In the genomic region with DNA sequence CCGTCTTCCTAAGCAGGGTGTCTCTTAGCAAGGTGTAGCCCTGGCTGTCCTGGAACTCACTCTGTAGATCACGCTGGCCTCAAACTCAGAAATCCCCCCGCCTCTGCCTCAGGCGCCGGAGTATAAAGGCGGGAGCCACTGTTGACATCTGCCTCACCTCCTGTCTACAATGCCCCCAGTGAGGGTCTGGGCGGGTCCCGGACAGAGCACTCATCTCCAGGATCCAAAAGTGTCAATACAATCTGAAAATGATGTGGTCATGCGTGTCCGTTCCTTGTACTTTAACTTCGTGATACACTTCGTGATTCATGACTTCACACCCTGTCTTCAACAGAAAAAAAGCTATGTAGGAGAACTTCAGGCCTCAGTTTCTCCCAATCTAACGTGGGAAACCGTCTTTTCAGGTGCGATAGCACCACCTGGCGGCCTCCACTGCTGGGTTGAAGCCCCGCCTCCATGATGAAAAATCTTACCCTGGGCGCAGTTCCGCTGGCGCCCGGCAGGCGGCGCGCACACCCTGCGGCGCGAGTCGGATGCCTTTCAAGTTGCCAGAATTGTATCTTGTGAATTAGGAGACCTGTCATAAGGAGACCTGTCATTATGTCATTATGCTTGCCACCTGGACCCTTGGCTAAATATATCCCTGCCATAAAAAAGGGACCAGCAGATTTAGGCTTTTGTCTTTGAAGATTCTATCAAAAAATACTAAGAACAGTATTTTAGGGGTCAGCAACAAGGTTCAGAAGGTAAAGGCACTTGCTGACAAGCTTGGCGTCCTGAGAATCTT, we compare ENCODE assay signal across 8 mouse cellular contexts. TPM values are rescaled to one million over a fixed set of nuclear protein-coding genes. Genes with fewer than 3 reads are reported as not detected.
A peak's percentile ranks its signal among the peaks of the same experiment; 100 is the strongest.
DNase-seq lines count a peak whose midpoint lies in the region; ATAC-seq lines count a peak whose summit lies in the region.

No protein-coding gene starts in this region.

- H3K4me2 ChIP-seq in kidney, embryonic 14.5 days (replicated peaks; ENCODE audit: low read depth, low read length), result no peak overlapping the region; the same call in 1 of the 2 replicates
- peak overlapping the region; percentile 89 for H3K4me2 ChIP-seq in embryonic facial prominence, embryonic 13.5 days
- peak overlapping the region; percentile 90 for H3K4me2 ChIP-seq in kidney, embryonic 15.5 days

- H3K4me1 ChIP-seq in kidney, embryonic 14.5 days (ENCODE audit: control insufficient read depth, insufficient read depth, low read length), result peaks cover 37% of the 10 kb centered on the region
- H3K4me1 ChIP-seq in embryonic facial prominence, embryonic 13.5 days, result peaks cover 47% of the 10 kb centered on the region
- peaks cover 61% of the 10 kb centered on the region for H3K4me1 ChIP-seq in kidney, embryonic 15.5 days

- peak; percentile 87 for DNase-seq in kidney, adult 11 months
- DNase-seq in heart, adult 9 months (ENCODE audit: low spot score in 2 of 2), result peak; percentile 84 to 92
- peak; percentile 92 for DNase-seq in liver
- DNase-seq in monocyte, adult 2 months (ENCODE audit: low read depth in 1 of 2, low spot score in 2 of 2), result peak; percentile 76 to 90
- peak; percentile 89 to 94 for DNase-seq in spleen, postnatal 14 days (ENCODE audit: low spot score in 2 of 2)

- no peaks in the 10 kb centered on the region for H3K36me3 ChIP-seq in kidney, embryonic 14.5 days (ENCODE audit: control insufficient read depth, insufficient read depth, low read length)
- no peaks in the 10 kb centered on the region for H3K36me3 ChIP-seq in embryonic facial prominence, embryonic 13.5 days
- no peaks in the 10 kb centered on the region for H3K36me3 ChIP-seq in kidney, embryonic 15.5 days

- no peak overlapping the region for H3K4me3 ChIP-seq in kidney, embryonic 14.5 days (ENCODE audit: low read length)
- peak overlapping the region; percentile 95 for H3K4me3 ChIP-seq in embryonic facial prominence, embryonic 13.5 days
- peak overlapping the region; percentile 100; the same call in 1 of the 2 replicates for H3K4me3 ChIP-seq in kidney, embryonic 15.5 days (replicated peaks)

- H3K9ac ChIP-seq in kidney, embryonic 14.5 days (ENCODE audit: low read depth, low read length), result no peak overlapping the region
- H3K9ac ChIP-seq in embryonic facial prominence, embryonic 13.5 days, result no peak overlapping the region
- H3K9ac ChIP-seq in kidney, embryonic 15.5 days, result no peak overlapping the region

- no peak for ATAC-seq in kidney, embryonic 14.5 days (ENCODE audit: low FRiP score, low TSS enrichment)
- ATAC-seq in embryonic facial prominence, embryonic 13.5 days (ENCODE audit: insufficient number of reproducible peaks, insufficient read depth, low FRiP score, low TSS enrichment, low read depth), result no peak
- no peak for ATAC-seq in kidney, embryonic 15.5 days (replicated peaks; ENCODE audit: low FRiP score)

- H3K27ac ChIP-seq in kidney, embryonic 14.5 days (ENCODE audit: low read depth, low read length), result no peak overlapping the region
- peak overlapping the region; percentile 98 for H3K27ac ChIP-seq in embryonic facial prominence, embryonic 13.5 days
- H3K27ac ChIP-seq in kidney, embryonic 15.5 days, result peak overlapping the region; percentile 98; the same call in 1 of the 2 replicates

- WGBS in kidney, embryonic 14.5 days, result 12% methylated on average over 29 of the region's 29 CpGs
- WGBS in embryonic facial prominence, embryonic 13.5 days, result 11% methylated on average over 29 of the region's 29 CpGs
- 11% methylated on average over 29 of the region's 29 CpGs for WGBS in kidney, embryonic 15.5 days

- H3K27me3 ChIP-seq in kidney, embryonic 14.5 days (ENCODE audit: control insufficient read depth, insufficient read depth, low read length), result peaks cover 31% of the 10 kb centered on the region
- peaks cover 42% of the 10 kb centered on the region for H3K27me3 ChIP-seq in embryonic facial prominence, embryonic 13.5 days
- peaks cover 34% of the 10 kb centered on the region for H3K27me3 ChIP-seq in kidney, embryonic 15.5 days

- no peaks in the 10 kb centered on the region for H3K9me3 ChIP-seq in kidney, embryonic 14.5 days (ENCODE audit: control insufficient read depth, low read length)
- no peaks in the 10 kb centered on the region for H3K9me3 ChIP-seq in embryonic facial prominence, embryonic 13.5 days
- no peaks in the 10 kb centered on the region for H3K9me3 ChIP-seq in kidney, embryonic 15.5 days (replicated peaks)

RNA-seq across cellular contexts. Expression of a gene that starts 1.7 kb away (rescaled TPM):
- 12.0 and 12.3 TPM in 2 replicates for polyA plus RNA-seq in kidney, embryonic 14.5 days (2014; fragmentation: Nextera tagmentation; extraction: Ambion mirVana)
- 5.3 and 6.9 TPM in 2 replicates for polyA plus RNA-seq in embryonic facial prominence, embryonic 13.5 days (2015; fragmentation: Nextera tagmentation; extraction: Ambion mirVana)
- polyA plus RNA-seq in kidney, embryonic 15.5 days (2015; fragmentation: Nextera tagmentation; extraction: Ambion mirVana), result 7.3 and 7.4 TPM in 2 replicates

RNA-seq across cellular contexts. Expression of a gene that starts 4.2 kb away (rescaled TPM):
- 102 and 137 TPM in 2 replicates for polyA plus RNA-seq in kidney, embryonic 14.5 days (2014; fragmentation: Nextera tagmentation; extraction: Ambion mirVana)
- 190 and 206 TPM in 2 replicates for polyA plus RNA-seq in embryonic facial prominence, embryonic 13.5 days (2015; fragmentation: Nextera tagmentation; extraction: Ambion mirVana)
- polyA plus RNA-seq in kidney, embryonic 15.5 days (2015; fragmentation: Nextera tagmentation; extraction: Ambion mirVana), result 142 and 155 TPM in 2 replicates

RNA-seq across cellular contexts. Expression of a gene that starts 8.4 kb away (rescaled TPM):
- polyA plus RNA-seq in kidney, embryonic 14.5 days (2014; fragmentation: Nextera tagmentation; extraction: Ambion mirVana), result 0.47 and 0.61 TPM in 2 replicates
- polyA plus RNA-seq in embryonic facial prominence, embryonic 13.5 days (2015; fragmentation: Nextera tagmentation; extraction: Ambion mirVana), result 0.98 and 1.3 TPM in 2 replicates
- 0.71 and 1.2 TPM in 2 replicates for polyA plus RNA-seq in kidney, embryonic 15.5 days (2015; fragmentation: Nextera tagmentation; extraction: Ambion mirVana)

RNA-seq across cellular contexts. Expression of a gene that starts 14.5 kb away (rescaled TPM):
- 4.6 and 10.8 TPM in 2 replicates for polyA plus RNA-seq in kidney, embryonic 14.5 days (2014; fragmentation: Nextera tagmentation; extraction: Ambion mirVana)
- 8.1 and 29.9 TPM in 2 replicates for polyA plus RNA-seq in embryonic facial prominence, embryonic 13.5 days (2015; fragmentation: Nextera tagmentation; extraction: Ambion mirVana)
- 0.96 and 14.1 TPM in 2 replicates for polyA plus RNA-seq in kidney, embryonic 15.5 days (2015; fragmentation: Nextera tagmentation; extraction: Ambion mirVana)

RNA-seq across cellular contexts. Expression of a gene that starts 16.5 kb away (rescaled TPM):
- polyA plus RNA-seq in kidney, embryonic 14.5 days (2014; fragmentation: Nextera tagmentation; extraction: Ambion mirVana), result 48.0 and 61.2 TPM in 2 replicates
- polyA plus RNA-seq in embryonic facial prominence, embryonic 13.5 days (2015; fragmentation: Nextera tagmentation; extraction: Ambion mirVana), result 47.6 and 49.3 TPM in 2 replicates
- 59.6 and 70.7 TPM in 2 replicates for polyA plus RNA-seq in kidney, embryonic 15.5 days (2015; fragmentation: Nextera tagmentation; extraction: Ambion mirVana)
